Mouse (Mus musculus): ENCODE measurements around the gene 4933427D14Rik.

DNA sequence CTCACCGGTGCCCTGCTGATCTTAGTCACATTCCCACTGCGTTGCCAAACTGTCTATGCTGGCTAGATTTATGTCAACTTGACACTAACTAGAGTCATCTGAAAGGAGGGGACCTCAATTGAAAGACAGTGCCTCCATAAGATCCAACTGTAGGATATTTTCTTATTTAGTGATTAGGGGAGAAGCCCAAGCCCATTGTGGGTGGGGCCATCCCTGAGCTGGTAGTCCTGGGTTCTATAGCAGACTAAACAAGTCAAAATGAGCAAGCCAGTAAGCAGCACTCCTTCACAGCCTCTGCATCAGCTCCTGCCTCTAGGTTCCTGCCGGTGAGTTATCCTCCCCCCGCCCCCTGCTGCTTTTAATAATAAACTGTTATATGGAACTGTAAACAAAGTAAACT is 26.1 kb downstream of the 4933427D14Rik start:
- TF ChIP-seq POLR2A (IDR thresholded peaks at IDR 0.05; ENCODE audit: control insufficient read depth, extremely low read depth, insufficient read depth, low read length, poor library complexity) (no peak), CTCF (IDR thresholded peaks at IDR 0.05; ENCODE audit: borderline replicate concordance, control insufficient read depth, extremely low read depth, insufficient read depth, low read length, poor library complexity) (no peak)
